Mouse (Mus musculus) spleen, adult 2 months (tissue): ENCODE results near the gene Krtap8-1. TPM values are rescaled to one million over a fixed set of nuclear protein-coding genes. Genes with fewer than 3 reads are reported as not detected.

Experiments
- DNase-seq, 2 experiments: peaks; one replicate each; pipeline versions ENCODE4 v3.0.0 to v3.0.0-alpha.2; 2012 to 2021; ENCODE audit warnings: low spot score in 2 of 2, low read depth in 1 of 2
- H3K27ac ChIP-seq: fragments of 200-500 bp; 2 replicates; pipeline ENCODE4 v1.5.1; 2012; ENCODE audit warnings: low read length, inconsistent platforms; ENCODE audit not compliant: insufficient read depth
- H3K27me3 ChIP-seq: fragments of 200-500 bp; 2 replicates; pipeline ENCODE4 v1.6.1; 2012; ENCODE audit warnings: mild to moderate bottlenecking, moderate library complexity, low read length, inconsistent platforms; ENCODE audit not compliant: control insufficient read depth, insufficient read depth
- H3K36me3 ChIP-seq: fragments of 200-500 bp; 2 replicates; pipeline ENCODE4 v1.6.1; 2012; ENCODE audit warnings: mild to moderate bottlenecking, low read length, inconsistent platforms; ENCODE audit not compliant: control insufficient read depth, insufficient read depth
- H3K4me1 ChIP-seq: fragments of 200-500 bp; 2 replicates; pipeline ENCODE4 v1.6.1; 2011; ENCODE audit warnings: inconsistent platforms; ENCODE audit not compliant: control insufficient read depth, insufficient read depth, insufficient read length
- H3K4me3 ChIP-seq: fragments of 200-500 bp; 2 replicates; pipeline ENCODE4 v1.5.1; 2011; ENCODE audit warnings: mild to moderate bottlenecking, inconsistent platforms; ENCODE audit not compliant: insufficient read depth, insufficient read length; ENCODE audit errors: extremely low read depth
- CTCF ChIP-seq: fragments of 200-500 bp; IDR thresholded peaks from 2 replicates; pipeline ENCODE4 v1.5.1; 2011; ENCODE audit warnings: mild to moderate bottlenecking, inconsistent platforms; ENCODE audit not compliant: insufficient read depth, insufficient read length, insufficient replicate concordance; ENCODE audit errors: extremely low read depth
- POLR2A ChIP-seq: fragments of 200-500 bp; IDR thresholded peaks from 2 replicates; pipeline ENCODE4 v1.6.1; 2011; ENCODE audit warnings: low read depth, low read length, inconsistent platforms
- WGBS: fragments of 180-500 bp; shearing (Covaris S2); methylation state at CpG from one replicate; pipeline ENCODE4 v1.1.7; 2018; 5-methylcytosine and 5-hydroxymethylcytosine counted together
- polyA plus RNA-seq: library from polyadenylated mRNA; depleted of rRNA; stranded (reverse); fragments of >200 nt; gene quantifications from 2 replicates; pipeline ENCODE4 v1.2.3, GENCODE M21; 2012; rRNA removed

Gene Krtap8-1
- polyA plus RNA-seq, 1 experiment, result not detected

DNA sequence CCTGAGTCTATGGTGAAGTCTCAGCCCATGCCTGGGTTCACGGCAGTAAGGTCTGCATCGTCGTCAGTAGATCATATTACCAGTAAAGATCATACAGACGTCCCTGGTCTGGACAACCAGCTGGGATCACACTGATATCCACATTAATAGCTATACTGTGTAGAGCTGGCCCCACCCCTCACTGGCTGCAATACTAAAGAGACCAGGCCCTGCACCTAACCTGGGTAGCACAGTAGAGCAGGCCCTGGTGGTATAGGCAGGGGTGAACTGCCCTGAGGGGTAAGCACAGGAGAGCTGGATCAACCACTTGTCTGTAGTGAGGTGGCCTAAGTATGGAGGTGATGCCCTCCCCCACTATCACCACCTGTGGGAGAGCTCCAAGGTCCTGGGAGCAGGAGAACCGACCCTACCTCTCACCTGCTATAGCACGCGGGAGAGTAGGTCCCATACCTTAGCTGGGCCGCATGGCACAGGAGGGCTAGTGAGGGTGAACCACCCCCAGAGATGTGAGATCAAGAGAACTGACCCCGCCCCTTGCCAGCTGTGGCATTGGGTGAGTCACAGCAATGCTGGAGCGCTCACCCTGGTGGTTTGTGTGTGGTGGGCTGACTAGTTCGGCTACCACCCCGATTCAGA lies 10.0 kb downstream of the Krtap8-1 start:
- no peak overlapping the region for H3K27ac ChIP-seq
- WGBS, result 87% methylated on average over 12 of the region's 12 CpGs
- TF ChIP-seq CTCF (no peak), POLR2A (no peak)
- H3K4me1 ChIP-seq, result no peaks in the 10 kb centered on the region
- DNase-seq, result no peak
- H3K36me3 ChIP-seq, result no peaks in the 10 kb centered on the region
- H3K4me3 ChIP-seq, result no peak overlapping the region
- no peaks in the 10 kb centered on the region for H3K27me3 ChIP-seq

- Histone ChIP-seq H3K27me3 (no peaks in the 10 kb centered on the region), H3K4me1 (no peaks in the 10 kb centered on the region), H3K36me3 (no peaks in the 10 kb centered on the region), H3K4me3 (no peak overlapping the region), H3K27ac (no peak overlapping the region)
- no peak for TF ChIP-seq POLR2A
- no peak for TF ChIP-seq CTCF
- 90% methylated on average over 5 of the region's 5 CpGs for WGBS
- no peak for DNase-seq
Measured at GRCm38 (mm10) chr16:89461189-89461588, 26.6 kb downstream of the Krtap8-1 start.

Other genes with a start within 250 kb of the Krtap8-1 start
- not detected in 2 replicates for gene Krtap21-1, start 84.1 kb downstream of the Krtap8-1 start, polyA plus RNA-seq
- not detected in 2 replicates for gene Krtap6-2, start 67.8 kb downstream of the Krtap8-1 start, polyA plus RNA-seq
- not detected in 2 replicates for gene Krtap7-1, start 20.4 kb upstream of the Krtap8-1 start, polyA plus RNA-seq
- gene Krtap11-1, start 83.2 kb upstream of the Krtap8-1 start, polyA plus RNA-seq, result not detected in 2 replicates